Mouse (Mus musculus) bone marrow macrophage, adult 2 months (primary cell): ENCODE results near the gene Dnah7a.
"Not testable (repeated sequence)": the region's sequence is repeated elsewhere in the genome, so short reads cannot be mapped to it uniquely, and the experiment has no call there.

ENCODE experiments used
- CTCF ChIP-seq: IDR thresholded peaks from 2 replicates; pipeline ENCODE4 v1.5.1; 2012; ENCODE audit warnings: low read depth, mild to moderate bottlenecking, low read length, moderate library complexity
- POLR2A ChIP-seq: IDR thresholded peaks from 2 replicates; pipeline ENCODE4 v1.6.1; 2012; ENCODE audit warnings: mild to moderate bottlenecking, low read depth, low read length, borderline replicate concordance

DNA sequence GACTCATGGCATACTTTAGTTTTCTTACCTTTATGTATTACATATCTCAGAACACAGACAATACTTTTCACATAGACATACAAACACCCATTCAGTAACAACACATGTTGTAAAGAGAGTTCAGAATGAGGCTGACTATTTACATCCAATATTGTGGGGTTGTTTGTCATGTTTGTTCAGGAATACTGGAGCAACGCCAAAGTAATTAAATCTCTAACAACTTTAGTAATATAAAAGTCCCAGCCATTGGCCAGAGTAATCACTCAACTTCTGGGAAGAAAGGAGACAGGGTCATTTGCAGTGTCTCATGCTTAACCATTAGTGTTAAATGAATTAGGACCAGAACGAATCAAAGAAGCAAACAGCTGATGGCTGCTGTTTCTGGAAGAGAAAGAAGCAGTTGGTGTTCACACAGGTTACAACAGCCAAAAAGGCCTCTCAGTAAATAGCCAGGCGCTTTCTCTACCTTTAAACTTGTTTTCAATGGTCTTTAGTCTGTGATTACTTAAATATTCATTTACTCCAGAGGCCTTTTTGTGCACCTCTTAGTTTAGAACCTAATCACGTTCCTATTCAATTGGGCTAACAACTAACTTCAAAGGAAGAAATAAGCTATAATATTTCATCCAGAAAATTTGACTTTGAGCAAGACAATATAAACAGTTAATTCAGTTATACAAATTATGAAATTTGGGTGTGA is 33.6 kb upstream of the Dnah7a start:
- TF ChIP-seq CTCF, POLR2A: not testable (repeated sequence)
